Mouse (Mus musculus) limb, embryonic 15.5 days (tissue): ENCODE data around the gene Rbms3. TPM values are rescaled to one million over a fixed set of nuclear protein-coding genes. Genes with fewer than 3 reads are reported as not detected.

Source experiments
- ATAC-seq: fragments of 200-750 bp; cut with Nextera tagmentation; 2 replicates; pipeline ENCODE4 v1.8.0; 2017; ENCODE audit warnings: low read depth, moderate TSS enrichment; ENCODE audit not compliant: insufficient number of reproducible peaks, low FRiP score, low TSS enrichment
- H3K27ac ChIP-seq: fragments of 300-500 bp; sonication (generic); 2 replicates; pipeline ENCODE4 v1.5.1; 2015; ENCODE audit warnings: moderate library complexity, mild to moderate bottlenecking, inconsistent platforms
- H3K27me3 ChIP-seq: fragments of 300-500 bp; sonication (generic); 2 replicates; pipeline ENCODE4 v1.6.1; 2015; ENCODE audit warnings: inconsistent platforms
- H3K36me3 ChIP-seq: fragments of 300-500 bp; sonication (generic); 2 replicates; pipeline ENCODE4 v1.6.1; 2015; ENCODE audit warnings: inconsistent platforms
- H3K4me1 ChIP-seq: fragments of 300-500 bp; sonication (generic); 2 replicates; pipeline ENCODE4 v1.6.1; 2015; ENCODE audit warnings: inconsistent platforms
- H3K4me2 ChIP-seq: fragments of 300-500 bp; sonication (generic); 2 replicates; pipeline ENCODE4 v1.6.1; 2015; ENCODE audit warnings: mild to moderate bottlenecking, inconsistent platforms
- H3K4me3 ChIP-seq: fragments of 300-500 bp; sonication (generic); 2 replicates; pipeline ENCODE4 v1.5.1; 2015; ENCODE audit warnings: mild to moderate bottlenecking, inconsistent platforms
- H3K9ac ChIP-seq: fragments of 300-500 bp; sonication (generic); 2 replicates; pipeline ENCODE4 v1.6.1; 2015; ENCODE audit warnings: inconsistent platforms
- H3K9me3 ChIP-seq: fragments of 300-500 bp; sonication (generic); 2 replicates; pipeline ENCODE4 v1.6.1; 2016; ENCODE audit warnings: inconsistent platforms
- WGBS: fragments of 180-500 bp; shearing (Covaris S2); methylation state at CpG from one replicate; pipeline ENCODE4 v1.1.7; 2015; 5-methylcytosine and 5-hydroxymethylcytosine counted together
- polyA plus RNA-seq: library from polyadenylated mRNA; unstranded; fragments of >200 nt; fragmentation: Nextera tagmentation; extraction: Ambion mirVana; gene quantifications from 2 replicates; pipeline ENCODE4 v1.2.1, GENCODE M21; 2015

Rbms3 gene
- polyA plus RNA-seq, result 94.8 and 99.4 TPM in 2 replicates

- H3K9me3 ChIP-seq, result no peaks in the 10 kb centered on the region
- 0 out of 2 replicates have a peak, but pooled peaks cover 4% of the 10 kb centered on the region for H3K27me3 ChIP-seq
- no peak within 1 kb of the TSS for H3K9ac ChIP-seq
- no peaks in the 10 kb centered on the region for H3K36me3 ChIP-seq
- peaks cover 5% of the 10 kb centered on the region for H3K4me1 ChIP-seq
- 83% methylated on average over 9 of the region's 9 CpGs for WGBS
- no peak within 1 kb of the TSS for H3K4me3 ChIP-seq
- H3K27ac ChIP-seq, result no peak within 1 kb of the TSS
- H3K4me2 ChIP-seq, result no peak within 1 kb of the TSS
- no peak for ATAC-seq
These were observed at the start of gene Rbms3 for GRCm38 (mm10) chr9:117629771-117630170. Gene Rbms3 (minus strand): TSS chr9:117629913.

- H3K9me3 ChIP-seq, result no peaks in the 10 kb centered on the region
- no peak overlapping the region for H3K9ac ChIP-seq
- WGBS, result 83% methylated on average over 5 of the region's 5 CpGs
- no peaks in the 10 kb centered on the region for H3K36me3 ChIP-seq
- H3K27me3 ChIP-seq, result no peaks in the 10 kb centered on the region
- no peaks in the 10 kb centered on the region for H3K4me1 ChIP-seq
- no peak overlapping the region for H3K4me3 ChIP-seq
- H3K4me2 ChIP-seq, result no peak overlapping the region
- H3K27ac ChIP-seq, result no peak overlapping the region
- ATAC-seq, result no peak
These were observed 43.6 kb upstream of the Rbms3 start for GRCm38 (mm10) chr9:117673311-117673710.

- no peak overlapping the region for H3K9ac ChIP-seq
- no peak overlapping the region for H3K4me3 ChIP-seq
- H3K27ac ChIP-seq, result no peak overlapping the region
- no peaks in the 10 kb centered on the region for H3K4me1 ChIP-seq
- no peaks in the 10 kb centered on the region for H3K9me3 ChIP-seq
- no peaks in the 10 kb centered on the region for H3K36me3 ChIP-seq
- no peaks in the 10 kb centered on the region for H3K27me3 ChIP-seq
- 61% methylated on average over 2 of the region's 2 CpGs for WGBS
- H3K4me2 ChIP-seq, result no peak overlapping the region
- ATAC-seq, result no peak
These were observed 24.9 kb upstream of the Rbms3 start for GRCm38 (mm10) chr9:117654626-117655025.

DNA sequence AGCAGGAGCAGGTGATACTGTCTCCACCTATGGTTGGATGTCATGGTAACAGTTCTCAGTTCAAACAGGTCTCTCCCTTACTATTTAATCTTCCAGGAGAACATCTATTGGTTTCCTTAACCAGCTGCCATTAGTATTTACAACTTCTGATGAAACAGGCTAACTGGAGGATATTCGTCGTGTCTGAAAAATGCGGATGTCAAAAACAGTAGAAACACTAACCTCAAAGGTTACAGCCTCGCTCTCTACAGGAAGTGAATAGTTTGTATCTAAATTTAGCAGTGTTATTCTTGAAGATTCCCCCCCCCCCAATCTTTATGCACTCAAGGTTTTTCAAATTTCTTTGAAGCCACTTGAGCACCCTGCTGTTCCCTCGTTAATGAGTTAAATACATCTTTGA lies 23.9 kb upstream of the Rbms3 start:
- H3K27me3 ChIP-seq, result no peaks in the 10 kb centered on the region
- no peaks in the 10 kb centered on the region for H3K36me3 ChIP-seq
- WGBS, result 49% methylated on average over 5 of the region's 5 CpGs
- H3K27ac ChIP-seq, result no peak overlapping the region
- no peak overlapping the region for H3K4me3 ChIP-seq
- H3K4me1 ChIP-seq, result no peaks in the 10 kb centered on the region
- H3K9me3 ChIP-seq, result no peaks in the 10 kb centered on the region
- H3K4me2 ChIP-seq, result no peak overlapping the region
- H3K9ac ChIP-seq, result no peak overlapping the region
- ATAC-seq, result no peak

DNA sequence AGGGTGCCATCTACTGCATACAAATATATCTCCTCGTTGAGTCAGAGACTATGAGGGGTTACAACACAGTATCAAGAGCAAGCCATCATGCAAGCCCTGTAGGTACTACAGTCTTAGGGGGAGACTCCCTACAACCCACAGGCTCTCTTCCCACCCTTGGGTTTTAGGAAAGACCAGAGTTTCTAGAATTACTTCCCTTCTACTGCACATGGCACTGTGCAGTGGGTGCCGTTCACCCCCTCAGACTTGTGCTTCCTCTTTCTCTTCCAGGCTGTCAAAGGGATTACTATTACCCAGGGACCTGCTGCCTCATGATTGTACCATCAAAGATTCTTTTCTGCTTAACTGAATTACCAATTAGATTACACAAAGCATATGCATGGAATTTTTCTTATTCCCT lies 16.4 kb upstream of the Rbms3 start:
- H3K36me3 ChIP-seq, result no peaks in the 10 kb centered on the region
- H3K4me2 ChIP-seq, result no peak overlapping the region
- ATAC-seq, result no peak
- H3K4me3 ChIP-seq, result no peak overlapping the region
- H3K9me3 ChIP-seq, result no peaks in the 10 kb centered on the region
- no peaks in the 10 kb centered on the region for H3K27me3 ChIP-seq
- H3K9ac ChIP-seq, result no peak overlapping the region
- peaks cover 6% of the 10 kb centered on the region; the same call in 1 of the 2 replicates for H3K4me1 ChIP-seq
- 76% methylated on average over 2 of the region's 2 CpGs for WGBS
- H3K27ac ChIP-seq, result no peak overlapping the region

DNA sequence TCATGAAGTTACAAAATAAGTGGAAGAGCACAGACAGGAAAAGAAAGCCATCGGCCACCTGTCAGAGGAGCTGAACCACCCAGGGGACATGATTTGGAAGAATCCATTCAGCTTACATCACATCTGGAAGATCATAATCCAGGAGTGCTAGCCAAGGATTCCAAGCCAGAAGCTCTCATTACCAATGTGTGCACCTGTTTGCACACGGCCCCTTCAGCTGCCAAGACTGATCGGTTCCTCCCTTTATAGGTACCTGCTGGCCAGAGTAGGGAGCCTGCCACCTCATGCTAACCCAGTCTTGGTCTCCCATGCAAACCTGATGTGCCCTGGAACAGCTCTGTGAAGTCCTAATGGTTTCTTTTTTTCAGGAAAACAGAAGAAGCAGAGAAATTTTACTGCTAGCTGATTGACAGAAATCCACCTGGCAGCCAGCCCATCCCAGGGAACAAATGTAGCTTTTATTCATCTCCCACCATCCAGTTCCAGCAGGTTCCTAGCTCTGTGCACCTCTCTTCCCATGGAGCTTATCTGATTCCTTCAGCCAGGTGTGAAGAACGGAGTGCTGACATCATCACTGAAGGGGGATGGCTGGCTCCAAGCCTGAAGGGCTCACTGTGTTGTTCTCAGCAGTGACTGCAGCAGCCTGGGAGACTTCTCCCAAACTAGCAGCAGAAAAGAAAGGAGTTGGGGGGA lies 11.5 kb upstream of the Rbms3 start:
- no peak; the same call in 1 of the 2 replicates for ATAC-seq
- 47% methylated on average over 4 of the region's 4 CpGs for WGBS

DNA sequence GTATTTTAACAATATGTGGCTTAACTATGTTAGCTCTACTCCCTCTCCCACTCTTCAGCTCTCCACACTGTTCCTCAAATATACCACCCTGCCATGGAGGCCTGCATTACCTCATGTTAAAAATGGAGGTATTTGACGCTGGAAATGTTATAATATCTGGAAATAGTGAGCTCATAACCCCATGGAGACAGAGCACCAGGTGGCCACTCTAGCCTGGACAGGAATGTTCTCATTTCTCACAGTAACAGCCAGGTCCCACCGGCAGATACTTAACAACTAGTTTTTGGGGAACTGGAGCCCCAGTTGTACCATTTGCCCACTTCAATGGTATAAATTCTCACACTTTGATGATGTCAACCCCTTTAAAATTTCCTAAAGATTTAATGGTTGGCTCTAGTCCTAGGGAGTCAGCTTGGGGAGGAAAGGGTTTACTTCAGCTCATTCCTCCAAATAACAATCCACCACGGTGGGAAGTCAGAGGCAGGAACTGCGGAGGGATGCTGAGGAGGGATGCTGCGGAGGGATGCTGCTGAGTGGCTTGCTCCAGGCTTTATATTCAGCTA lies 9.0 kb upstream of the Rbms3 start:
- H3K9ac ChIP-seq, result no peak overlapping the region
- H3K9me3 ChIP-seq, result no peaks in the 10 kb centered on the region
- 44% methylated on average over 5 of the region's 5 CpGs for WGBS
- 0 out of 2 replicates have a peak overlapping the region, but pooled peaks have one; percentile 38 for H3K27ac ChIP-seq
- H3K4me2 ChIP-seq, result no peak overlapping the region
- peak; percentile 73 for ATAC-seq
- peaks cover 16% of the 10 kb centered on the region for H3K4me1 ChIP-seq
- 0 out of 2 replicates have a peak, but pooled peaks cover 4% of the 10 kb centered on the region for H3K27me3 ChIP-seq
- no peak overlapping the region for H3K4me3 ChIP-seq
- H3K36me3 ChIP-seq, result no peaks in the 10 kb centered on the region

More for the DNA sequence above, 11.5 kb upstream of the Rbms3 start:
- Histone ChIP-seq H3K9me3 (no peaks in the 10 kb centered on the region), H3K4me1 (peaks cover 16% of the 10 kb centered on the region), H3K4me3 (no peak overlapping the region), H3K27me3 (no peaks in the 10 kb centered on the region), H3K4me2 (no peak overlapping the region), H3K9ac (no peak overlapping the region), H3K36me3 (no peaks in the 10 kb centered on the region), H3K27ac (no peak overlapping the region)

- 61% methylated on average over 8 of the region's 8 CpGs for WGBS
- no peak overlapping the region for H3K4me3 ChIP-seq
- no peak overlapping the region for H3K27ac ChIP-seq
- H3K9me3 ChIP-seq, result no peaks in the 10 kb centered on the region
- no peak overlapping the region for H3K4me2 ChIP-seq
- H3K4me1 ChIP-seq, result peaks cover 18% of the 10 kb centered on the region
- ATAC-seq, result no peak
- H3K27me3 ChIP-seq, result 0 out of 2 replicates have a peak, but pooled peaks cover 4% of the 10 kb centered on the region
- H3K9ac ChIP-seq, result no peak overlapping the region
- H3K36me3 ChIP-seq, result no peaks in the 10 kb centered on the region
These were observed 6.8 kb upstream of the Rbms3 start for GRCm38 (mm10) chr9:117636492-117636891.

GRCm38 (mm10) chr9:117627173-117627572 lies 2.5 kb downstream of the Rbms3 start:
- H3K36me3 ChIP-seq, result no peaks in the 10 kb centered on the region
- H3K4me2 ChIP-seq, result no peak overlapping the region
- H3K27me3 ChIP-seq, result no peaks in the 10 kb centered on the region
- no peak overlapping the region for H3K9ac ChIP-seq
- no peak overlapping the region for H3K4me3 ChIP-seq
- no peaks in the 10 kb centered on the region for H3K9me3 ChIP-seq
- no peak for ATAC-seq
- H3K4me1 ChIP-seq, result no peaks in the 10 kb centered on the region
- no peak overlapping the region for H3K27ac ChIP-seq

GRCm38 (mm10) chr9:117600781-117601180 lies 28.9 kb downstream of the Rbms3 start:
- Histone ChIP-seq H3K4me1 (no peaks in the 10 kb centered on the region), H3K4me3 (no peak overlapping the region), H3K9ac (no peak overlapping the region), H3K27ac (no peak overlapping the region), H3K4me2 (no peak overlapping the region), H3K36me3 (no peaks in the 10 kb centered on the region), H3K9me3 (no peaks in the 10 kb centered on the region), H3K27me3 (no peaks in the 10 kb centered on the region)
- ATAC-seq, result no peak
- 75% methylated on average over 5 of the region's 5 CpGs for WGBS

DNA sequence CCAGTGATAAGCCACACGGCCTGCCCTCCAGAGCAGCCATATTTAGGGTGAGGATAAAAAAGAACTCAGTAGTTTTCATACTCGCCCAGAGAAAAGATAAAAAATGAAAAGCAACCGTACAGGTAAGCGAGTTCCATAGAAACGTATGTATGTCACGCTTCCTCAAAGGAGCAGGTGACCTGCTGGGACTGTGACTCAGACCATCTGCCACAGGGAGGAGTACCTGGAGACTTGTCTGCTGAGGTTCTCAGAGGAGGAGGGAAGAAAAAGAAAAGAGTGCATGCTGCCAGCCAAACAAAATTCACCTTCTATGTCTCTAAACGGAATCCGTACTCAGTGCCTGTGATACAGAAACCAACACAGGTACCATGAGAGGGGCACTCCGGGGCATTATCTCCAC lies 30.4 kb downstream of the Rbms3 start:
- Histone ChIP-seq H3K9ac (no peak overlapping the region), H3K4me2 (no peak overlapping the region), H3K36me3 (no peaks in the 10 kb centered on the region), H3K4me3 (no peak overlapping the region), H3K27me3 (no peaks in the 10 kb centered on the region), H3K9me3 (no peaks in the 10 kb centered on the region), H3K4me1 (no peaks in the 10 kb centered on the region), H3K27ac (no peak overlapping the region)
- 90% methylated on average over 9 of the region's 9 CpGs for WGBS
- no peak for ATAC-seq

GRCm38 (mm10) chr9:117596162-117596561 lies 33.6 kb downstream of the Rbms3 start:
- 56% methylated on average over 5 of the region's 5 CpGs for WGBS
- Histone ChIP-seq H3K9ac (no peak overlapping the region), H3K27ac (no peak overlapping the region), H3K4me3 (no peak overlapping the region), H3K9me3 (no peaks in the 10 kb centered on the region), H3K4me1 (no peaks in the 10 kb centered on the region), H3K36me3 (no peaks in the 10 kb centered on the region), H3K4me2 (no peak overlapping the region), H3K27me3 (no peaks in the 10 kb centered on the region)
- no peak for ATAC-seq
